Mouse (Mus musculus): Measurements from ENCODE around the gene Pln. TPM values are rescaled to one million over a fixed set of nuclear protein-coding genes. Genes with fewer than 3 reads are reported as not detected.
A peak's percentile ranks its signal among the peaks of the same experiment; 100 is the strongest.

Pln gene
- 3.3 and 3.6 TPM in 2 replicates for polyA plus RNA-seq (2014; fragmentation: Nextera tagmentation; extraction: Ambion mirVana)

GRCm38 (mm10) chr10:53337162-53337923, at the start of gene Pln:
Pln (plus strand) TSS chr10:53337667.
- ATAC-seq (ENCODE audit: insufficient read depth) (no peak), DNase-seq (no peak)
- no peak for TF ChIP-seq CTCF (IDR thresholded peaks at IDR 0.05; ENCODE audit: low read depth)
- no peaks in the 10 kb centered on the region for H3K27me3 ChIP-seq (ENCODE audit: insufficient read depth, low read length)
- 67% methylated on average over 6 of the region's 6 CpGs for WGBS
- H3K4me1 ChIP-seq (ENCODE audit: insufficient read depth) = peaks cover 4% of the 10 kb centered on the region; the same call in 1 of the 2 replicates
- H3K4me3 ChIP-seq (ENCODE audit: low read depth, low read length) = no peak within 1 kb of the TSS
- peak within 1 kb of the TSS; percentile 40; the same call in 1 of the 2 replicates for H3K27ac ChIP-seq (ENCODE audit: low read depth)
- H3K4me2 ChIP-seq = no peak within 1 kb of the TSS
- no peaks in the 10 kb centered on the region for H3K9me3 ChIP-seq (ENCODE audit: low read depth, low read length)
- no peak within 1 kb of the TSS for H3K9ac ChIP-seq
- no peaks in the 10 kb centered on the region for H3K36me3 ChIP-seq (ENCODE audit: insufficient read depth)

DNA sequence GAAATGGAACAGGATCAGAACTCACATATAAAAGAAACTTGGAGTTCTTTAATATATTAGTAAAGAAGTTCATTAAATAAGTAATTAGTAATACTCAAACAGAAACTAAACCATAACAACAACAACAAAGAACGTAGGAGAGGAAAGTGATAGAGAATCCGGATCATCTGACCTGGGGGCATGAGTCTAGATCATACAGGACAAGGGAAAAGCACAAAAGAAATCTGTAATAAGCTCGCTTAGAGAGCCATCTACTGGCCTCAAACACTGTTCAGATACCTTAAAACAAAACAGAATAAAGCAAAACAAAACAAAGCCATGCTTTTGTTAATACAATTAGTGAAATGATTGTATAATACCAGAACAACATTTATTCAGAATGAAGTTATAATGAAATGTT, 31.6 kb upstream of the Pln start:
- ATAC-seq (ENCODE audit: insufficient read depth) (no peak), DNase-seq (peak; percentile 37)
- TF ChIP-seq CTCF (IDR thresholded peaks at IDR 0.05; ENCODE audit: low read depth) = peak; percentile 3; the same call in 1 of the 2 replicates
- Histone ChIP-seq H3K9ac (no peak overlapping the region), H3K27me3 (ENCODE audit: insufficient read depth, low read length) (no peaks in the 10 kb centered on the region), H3K4me1 (ENCODE audit: insufficient read depth) (no peaks in the 10 kb centered on the region), H3K4me2 (no peak overlapping the region), H3K36me3 (ENCODE audit: insufficient read depth) (peaks cover 11% of the 10 kb centered on the region; the same call in 1 of the 2 replicates), H3K9me3 (ENCODE audit: low read depth, low read length) (no peaks in the 10 kb centered on the region), H3K27ac (ENCODE audit: low read depth) (no peak overlapping the region), H3K4me3 (ENCODE audit: low read depth, low read length) (no peak overlapping the region)
- WGBS = 44% methylated on average over 3 of the region's 3 CpGs

DNA sequence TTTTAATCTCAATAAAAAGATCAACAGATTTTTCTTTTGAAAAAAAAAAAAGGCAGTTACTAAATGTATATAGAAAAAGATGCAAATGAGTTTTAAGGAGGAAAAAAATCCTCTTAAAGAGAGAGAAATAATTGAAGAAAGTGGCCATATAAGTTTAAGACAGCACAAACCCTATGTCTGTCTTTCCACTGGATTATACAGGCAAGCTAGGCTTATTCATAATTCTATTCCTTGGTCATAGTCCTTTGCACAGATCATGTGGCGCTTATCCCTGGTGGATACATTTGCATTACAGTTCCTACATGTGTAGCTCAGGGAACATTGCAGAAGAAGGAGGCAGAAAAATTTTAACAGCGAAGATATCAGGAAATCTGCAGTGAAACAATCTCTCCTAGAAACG, 30.8 kb upstream of the Pln start:
- Histone ChIP-seq H3K4me1 (ENCODE audit: insufficient read depth) (no peaks in the 10 kb centered on the region), H3K27ac (ENCODE audit: low read depth) (no peak overlapping the region), H3K4me2 (no peak overlapping the region), H3K36me3 (ENCODE audit: insufficient read depth) (peaks cover 4% of the 10 kb centered on the region; the same call in 1 of the 2 replicates), H3K9me3 (ENCODE audit: low read depth, low read length) (no peaks in the 10 kb centered on the region), H3K27me3 (ENCODE audit: insufficient read depth, low read length) (no peaks in the 10 kb centered on the region), H3K4me3 (ENCODE audit: low read depth, low read length) (no peak overlapping the region), H3K9ac (no peak overlapping the region)
- ATAC-seq (ENCODE audit: insufficient read depth) (no peak), DNase-seq (no peak)
- WGBS = 90% methylated on average over 3 of the region's 3 CpGs
- TF ChIP-seq CTCF (IDR thresholded peaks at IDR 0.05; ENCODE audit: low read depth) = no peak

GRCm38 (mm10) chr10:53323367-53323766, 14.1 kb upstream of the Pln start:
- no peak overlapping the region for H3K27ac ChIP-seq (ENCODE audit: low read depth)
- H3K9me3 ChIP-seq (ENCODE audit: low read depth, low read length) = no peaks in the 10 kb centered on the region
- H3K27me3 ChIP-seq (ENCODE audit: insufficient read depth, low read length) = no peaks in the 10 kb centered on the region
- no peak overlapping the region for H3K4me2 ChIP-seq
- ATAC-seq (ENCODE audit: insufficient read depth) = no peak
- H3K36me3 ChIP-seq (ENCODE audit: insufficient read depth) = no peaks in the 10 kb centered on the region
- no peak overlapping the region for H3K9ac ChIP-seq
- DNase-seq = no peak
- no peak overlapping the region for H3K4me3 ChIP-seq (ENCODE audit: low read depth, low read length)
- TF ChIP-seq CTCF (IDR thresholded peaks at IDR 0.05; ENCODE audit: low read depth) = no peak
- peaks cover 3% of the 10 kb centered on the region; the same call in 1 of the 2 replicates for H3K4me1 ChIP-seq (ENCODE audit: insufficient read depth)

DNA sequence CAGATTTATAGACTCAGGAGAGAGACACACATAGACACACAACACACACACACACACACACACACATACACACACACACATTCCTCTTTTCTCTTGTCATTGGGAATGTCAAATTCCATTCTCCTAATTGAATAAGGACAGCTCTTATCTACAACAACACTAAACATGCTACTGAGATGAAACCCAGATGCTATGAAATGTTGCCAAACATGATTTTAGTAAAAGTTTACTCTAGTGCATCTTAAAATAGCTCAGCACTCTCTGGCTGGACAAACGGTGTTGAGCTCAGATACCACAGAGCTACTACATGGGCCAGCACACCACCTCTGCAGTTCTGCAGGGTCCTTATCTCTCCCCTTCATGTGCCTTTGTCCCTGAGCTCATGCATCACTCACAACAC, 12.8 kb upstream of the Pln start:
- Histone ChIP-seq H3K27ac (ENCODE audit: low read depth) (peak overlapping the region; percentile 50; the same call in 1 of the 2 replicates), H3K9ac (no peak overlapping the region), H3K4me2 (no peak overlapping the region; the same call in 1 of the 2 replicates), H3K9me3 (ENCODE audit: low read depth, low read length) (no peaks in the 10 kb centered on the region), H3K4me1 (ENCODE audit: insufficient read depth) (peaks cover 3% of the 10 kb centered on the region; the same call in 1 of the 2 replicates), H3K27me3 (ENCODE audit: insufficient read depth, low read length) (no peaks in the 10 kb centered on the region), H3K36me3 (ENCODE audit: insufficient read depth) (no peaks in the 10 kb centered on the region), H3K4me3 (ENCODE audit: low read depth, low read length) (no peak overlapping the region)
- peak; percentile 91 for DNase-seq
- no peak for TF ChIP-seq CTCF (IDR thresholded peaks at IDR 0.05; ENCODE audit: low read depth)
- peak; percentile 96 for ATAC-seq (ENCODE audit: insufficient read depth)
- 3% methylated on average over 1 of the region's 1 CpGs for WGBS

DNA sequence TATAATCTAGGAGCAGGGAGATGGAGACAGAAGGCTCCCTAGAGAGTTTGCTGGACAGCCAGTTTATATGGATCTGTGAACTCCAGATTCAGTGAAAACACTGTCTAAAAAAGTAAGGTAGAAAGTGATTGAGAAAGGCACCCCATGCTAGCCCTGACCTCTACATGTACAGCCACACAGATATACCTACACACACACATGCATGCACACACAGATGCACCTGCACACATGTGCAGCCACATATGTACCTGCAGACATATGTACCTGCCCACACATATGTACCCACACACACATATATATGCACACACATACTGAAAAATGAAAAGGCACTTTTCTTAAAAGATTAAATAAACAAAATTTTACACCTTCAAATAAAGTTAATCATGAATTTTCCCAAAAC, 11.1 kb upstream of the Pln start:
- DNase-seq = no peak
- Histone ChIP-seq H3K9me3 (ENCODE audit: low read depth, low read length) (no peaks in the 10 kb centered on the region), H3K4me3 (ENCODE audit: low read depth, low read length) (no peak overlapping the region), H3K27me3 (ENCODE audit: insufficient read depth, low read length) (no peaks in the 10 kb centered on the region), H3K4me1 (ENCODE audit: insufficient read depth) (peaks cover 3% of the 10 kb centered on the region; the same call in 1 of the 2 replicates), H3K4me2 (no peak overlapping the region), H3K36me3 (ENCODE audit: insufficient read depth) (no peaks in the 10 kb centered on the region), H3K27ac (ENCODE audit: low read depth) (no peak overlapping the region), H3K9ac (no peak overlapping the region)
- no peak for TF ChIP-seq CTCF (IDR thresholded peaks at IDR 0.05; ENCODE audit: low read depth)
- no peak for ATAC-seq (ENCODE audit: insufficient read depth)

- no peak overlapping the region for H3K4me2 ChIP-seq
- no peak overlapping the region for H3K4me3 ChIP-seq (ENCODE audit: low read depth, low read length)
- ATAC-seq (ENCODE audit: insufficient read depth) = no peak
- 67% methylated on average over 3 of the region's 3 CpGs for WGBS
- TF ChIP-seq CTCF (IDR thresholded peaks at IDR 0.05; ENCODE audit: low read depth) = no peak
- H3K9ac ChIP-seq = no peak overlapping the region
- peaks cover 3% of the 10 kb centered on the region; the same call in 1 of the 2 replicates for H3K4me1 ChIP-seq (ENCODE audit: insufficient read depth)
- no peak for DNase-seq
- H3K36me3 ChIP-seq (ENCODE audit: insufficient read depth) = no peaks in the 10 kb centered on the region
- H3K27ac ChIP-seq (ENCODE audit: low read depth) = no peak overlapping the region
- no peaks in the 10 kb centered on the region for H3K9me3 ChIP-seq (ENCODE audit: low read depth, low read length)
- H3K27me3 ChIP-seq (ENCODE audit: insufficient read depth, low read length) = no peaks in the 10 kb centered on the region
Observed at GRCm38 (mm10) chr10:53329257-53329656, 8.2 kb upstream of the Pln start.
